Mouse (Mus musculus): ENCODE measurements around the gene Tbca. TPM values are rescaled to one million over a fixed set of nuclear protein-coding genes. Genes with fewer than 3 reads are reported as not detected.
A peak's percentile ranks its signal among the peaks of the same experiment; 100 is the strongest.

Tbca gene
- polyA plus RNA-seq, 1 experiment from 2014 or later = 324 TPM

DNA sequence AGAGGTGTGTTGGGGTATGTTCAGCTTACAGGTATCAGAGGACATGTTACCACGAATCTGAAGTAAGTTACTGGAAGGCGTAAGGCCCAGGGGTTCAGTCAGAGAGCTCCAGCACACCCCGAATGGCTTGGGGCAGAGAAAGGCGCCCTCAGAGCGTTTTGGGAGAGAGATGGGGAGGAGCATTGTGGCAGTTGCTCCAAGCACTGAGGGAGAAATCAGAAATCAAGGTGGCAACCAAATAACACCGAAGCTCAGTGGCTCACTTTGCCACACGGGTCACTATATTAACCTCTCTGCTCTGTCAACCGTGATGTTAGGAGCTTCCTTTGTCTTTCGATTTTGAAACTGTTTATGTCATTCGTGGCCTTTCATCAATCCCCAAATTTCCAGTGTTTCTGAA, 93.5 kb downstream of the Tbca start:
- no peak overlapping the region for H3K27ac ChIP-seq
- DNase-seq (ENCODE audit: low spot score) (no peak), ATAC-seq (replicated peaks; ENCODE audit: low FRiP score, low read depth) (no peak)
- H3K9me3 ChIP-seq (replicated peaks; ENCODE audit: low read length) = no peaks in the 10 kb centered on the region
- H3K36me3 ChIP-seq (ENCODE audit: insufficient read depth, low read length) = no peaks in the 10 kb centered on the region
- H3K4me2 ChIP-seq (ENCODE audit: low read length) = no peak overlapping the region
- peak overlapping the region; percentile 34; the same call in 1 of the 2 replicates for H3K4me3 ChIP-seq (replicated peaks; ENCODE audit: low read depth, low read length)
- 0 out of 2 replicates have a peak, but pooled peaks cover 16% of the 10 kb centered on the region for H3K4me1 ChIP-seq (replicated peaks; ENCODE audit: insufficient read depth, low read length)
- H3K27me3 ChIP-seq (ENCODE audit: insufficient read depth, low read length) = peaks cover 77% of the 10 kb centered on the region
- no peak overlapping the region for H3K9ac ChIP-seq (ENCODE audit: low read depth, low read length)
- TF ChIP-seq CTCF (IDR thresholded peaks at IDR 0.05; ENCODE audit: low read depth) = no peak
- WGBS = 2% methylated on average over 10 of the region's 10 CpGs

GRCm38 (mm10) chr13:94882711-94883145, 94.0 kb downstream of the Tbca start:
- no peak for TF ChIP-seq CTCF (IDR thresholded peaks at IDR 0.05; ENCODE audit: low read depth)
- H3K36me3 ChIP-seq (ENCODE audit: insufficient read depth, low read length) = no peaks in the 10 kb centered on the region
- under 1% methylated on average over 37 of the region's 37 CpGs for WGBS
- ATAC-seq (replicated peaks; ENCODE audit: low FRiP score, low read depth) = no peak
- peaks cover 72% of the 10 kb centered on the region for H3K27me3 ChIP-seq (ENCODE audit: insufficient read depth, low read length)
- peak overlapping the region; percentile 62 for H3K4me2 ChIP-seq (ENCODE audit: low read length)
- H3K27ac ChIP-seq = no peak overlapping the region
- H3K9me3 ChIP-seq (replicated peaks; ENCODE audit: low read length) = no peaks in the 10 kb centered on the region
- H3K4me3 ChIP-seq (replicated peaks; ENCODE audit: low read depth, low read length) = peak overlapping the region; percentile 34
- 0 out of 2 replicates have a peak, but pooled peaks cover 16% of the 10 kb centered on the region for H3K4me1 ChIP-seq (replicated peaks; ENCODE audit: insufficient read depth, low read length)
- no peak overlapping the region for H3K9ac ChIP-seq (ENCODE audit: low read depth, low read length)
- no peak for DNase-seq (ENCODE audit: low spot score)

DNA sequence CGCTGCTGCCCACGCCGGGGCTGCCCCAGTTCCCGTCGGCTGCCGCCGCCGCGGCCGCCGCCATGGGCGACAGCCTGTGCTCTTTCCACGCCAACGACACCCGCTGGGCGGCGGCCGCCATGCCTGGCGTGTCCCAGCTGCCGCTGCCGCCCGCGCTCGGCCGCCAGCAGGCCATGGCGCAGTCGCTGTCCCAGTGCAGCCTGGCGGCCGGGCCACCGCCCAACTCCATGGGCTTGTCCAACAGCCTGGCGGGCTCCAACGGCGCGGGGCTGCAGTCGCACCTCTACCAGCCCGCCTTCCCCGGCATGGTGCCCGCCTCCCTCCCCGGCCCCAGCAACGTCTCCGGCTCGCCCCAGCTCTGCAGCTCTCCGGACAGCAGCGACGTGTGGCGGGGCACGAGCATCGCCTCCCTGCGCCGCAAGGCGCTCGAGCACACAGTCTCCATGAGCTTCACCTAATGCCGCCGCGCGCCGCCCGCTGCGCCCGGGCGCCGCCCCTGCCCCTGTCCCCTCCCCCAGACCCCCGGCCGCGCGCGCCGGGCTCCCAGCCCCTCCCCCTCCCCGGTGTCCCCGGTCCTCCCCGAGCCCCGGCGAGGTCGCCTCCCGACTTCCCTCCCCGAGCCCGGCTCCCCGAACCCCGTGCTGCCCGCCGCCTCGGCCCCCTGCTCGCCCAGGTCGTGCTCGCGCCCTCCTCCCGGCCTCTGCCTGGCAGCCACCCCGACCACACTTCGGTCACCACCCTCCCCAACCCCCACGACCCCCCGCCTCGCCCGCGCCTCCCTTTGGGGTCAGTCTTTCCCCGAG, 94.7 kb downstream of the Tbca start:
- Histone ChIP-seq H3K27me3 (ENCODE audit: insufficient read depth, low read length) (peaks cover 74% of the 10 kb centered on the region), H3K27ac (no peak overlapping the region), H3K9ac (ENCODE audit: low read depth, low read length) (no peak overlapping the region), H3K4me2 (ENCODE audit: low read length) (peak overlapping the region; percentile 62), H3K9me3 (replicated peaks; ENCODE audit: low read length) (no peaks in the 10 kb centered on the region), H3K4me1 (replicated peaks; ENCODE audit: insufficient read depth, low read length) (0 out of 2 replicates have a peak, but pooled peaks cover 16% of the 10 kb centered on the region), H3K36me3 (ENCODE audit: insufficient read depth, low read length) (no peaks in the 10 kb centered on the region), H3K4me3 (replicated peaks; ENCODE audit: low read depth, low read length) (peak overlapping the region; percentile 34)
- no peak for DNase-seq (ENCODE audit: low spot score)
- ATAC-seq (replicated peaks; ENCODE audit: low FRiP score, low read depth) = peak; percentile 46; the same call in 1 of the 2 replicates
- no peak for TF ChIP-seq CTCF (IDR thresholded peaks at IDR 0.05; ENCODE audit: low read depth)
- WGBS = 1% methylated on average over 84 of the region's 95 CpGs

DNA sequence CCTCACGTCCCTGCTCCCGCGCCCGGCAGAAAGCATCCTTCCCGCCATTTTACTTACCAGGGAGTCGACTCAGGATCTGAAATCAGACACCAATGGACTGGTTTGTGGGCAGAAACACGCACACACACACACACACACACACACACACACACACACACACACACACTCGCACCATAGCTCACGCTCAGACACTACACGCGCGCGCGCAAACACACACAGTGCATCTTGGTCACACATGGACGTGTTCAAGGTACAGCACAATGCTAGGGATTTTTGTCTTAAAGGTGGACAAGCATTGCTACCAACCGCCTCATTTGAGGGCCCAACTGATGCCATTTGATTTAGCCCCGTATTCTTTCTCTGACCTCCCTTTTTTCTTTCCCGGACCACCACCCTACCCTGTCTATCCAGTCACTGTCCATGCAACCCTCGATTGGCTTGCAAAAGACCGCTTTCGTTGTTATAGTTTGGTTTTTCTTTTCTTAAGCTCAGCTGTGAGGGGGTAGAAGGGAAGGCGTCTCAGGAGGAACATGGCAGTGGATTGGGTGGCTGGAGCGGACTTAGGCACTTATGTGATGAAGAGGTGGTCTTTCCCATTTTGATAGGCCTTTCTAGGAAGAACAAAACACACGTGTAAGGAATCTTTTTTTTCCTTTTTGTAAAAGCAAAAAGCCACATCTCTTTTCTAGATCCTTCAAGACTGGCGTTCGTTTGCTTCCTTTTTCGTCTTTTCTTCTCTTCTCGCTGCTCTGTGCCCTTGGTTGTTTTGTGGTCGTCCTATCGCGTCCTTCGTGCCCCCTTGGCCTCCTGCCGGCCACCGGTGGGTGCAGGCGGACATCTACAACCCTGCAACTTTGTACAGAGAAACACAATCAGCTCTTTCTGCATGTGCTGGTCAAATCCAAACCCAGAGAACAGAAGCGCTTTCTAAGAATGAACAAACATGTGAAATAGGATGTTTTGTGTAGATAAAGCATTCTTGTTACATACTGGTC, 95.6 kb downstream of the Tbca start:
- Histone ChIP-seq H3K36me3 (ENCODE audit: insufficient read depth, low read length) (no peaks in the 10 kb centered on the region), H3K27ac (no peak overlapping the region), H3K27me3 (ENCODE audit: insufficient read depth, low read length) (peaks cover 79% of the 10 kb centered on the region), H3K9me3 (replicated peaks; ENCODE audit: low read length) (no peaks in the 10 kb centered on the region), H3K4me3 (replicated peaks; ENCODE audit: low read depth, low read length) (peak overlapping the region; percentile 34), H3K4me2 (ENCODE audit: low read length) (peak overlapping the region; percentile 62), H3K9ac (ENCODE audit: low read depth, low read length) (no peak overlapping the region), H3K4me1 (replicated peaks; ENCODE audit: insufficient read depth, low read length) (0 out of 2 replicates have a peak, but pooled peaks cover 16% of the 10 kb centered on the region)
- no peak for DNase-seq (ENCODE audit: low spot score)
- TF ChIP-seq CTCF (IDR thresholded peaks at IDR 0.05; ENCODE audit: low read depth) = no peak
- ATAC-seq (replicated peaks; ENCODE audit: low FRiP score, low read depth) = no peak
- WGBS = 2% methylated on average over 36 of the region's 36 CpGs

DNA sequence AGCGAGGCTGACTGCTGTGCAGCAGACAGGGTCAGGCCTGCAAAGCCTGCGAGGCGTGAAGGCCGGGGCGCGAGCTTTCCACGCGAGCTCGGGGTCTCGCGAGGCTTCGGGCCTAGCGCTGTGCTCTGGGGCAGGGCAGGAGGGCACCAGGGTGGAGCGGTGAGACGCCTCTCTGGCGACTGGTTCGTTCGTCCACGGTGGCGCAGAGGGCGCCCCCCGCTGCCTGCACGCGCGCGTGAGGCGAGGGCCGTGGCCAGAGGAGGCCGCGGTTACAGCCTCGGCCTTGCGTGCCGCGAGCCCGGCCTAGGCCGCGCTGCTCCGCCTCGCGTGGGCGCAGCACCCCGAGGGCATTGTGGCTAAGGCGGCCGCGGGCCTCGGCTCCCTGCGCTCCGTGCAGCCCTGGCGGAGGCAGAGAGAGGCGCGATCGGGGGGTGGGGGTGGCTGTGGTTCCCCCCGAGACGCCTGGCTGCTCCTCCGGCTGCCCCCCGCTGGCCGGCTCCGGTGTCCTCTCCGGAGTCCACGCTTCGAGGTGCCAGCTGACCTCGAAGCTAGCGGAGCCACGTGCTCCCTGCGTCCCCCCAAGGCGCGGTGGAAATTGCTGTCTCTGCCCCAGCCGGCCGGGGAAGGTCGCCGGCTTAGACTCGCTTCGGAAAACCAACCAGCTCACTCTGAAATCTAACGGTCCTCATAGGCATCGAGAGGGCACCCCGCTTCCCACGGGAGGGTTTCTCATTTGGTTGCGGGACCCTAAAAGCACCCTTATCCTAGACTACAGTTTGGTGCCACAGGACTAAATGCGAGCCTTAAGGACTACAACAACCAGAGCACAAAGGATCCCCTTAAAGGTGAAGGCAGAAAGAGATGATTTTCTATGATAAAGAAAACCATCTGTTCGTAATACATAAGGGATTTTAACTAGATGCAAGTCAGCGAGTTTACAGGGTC, 96.9 kb downstream of the Tbca start:
- no peak overlapping the region for H3K9ac ChIP-seq (ENCODE audit: low read depth, low read length)
- no peak for DNase-seq (ENCODE audit: low spot score)

More for the DNA sequence above, 96.9 kb downstream of the Tbca start:
- Histone ChIP-seq H3K27ac (no peak overlapping the region), H3K27me3 (ENCODE audit: insufficient read depth, low read length) (peaks cover 72% of the 10 kb centered on the region), H3K4me2 (ENCODE audit: low read length) (peak overlapping the region; percentile 35), H3K4me1 (replicated peaks; ENCODE audit: insufficient read depth, low read length) (0 out of 2 replicates have a peak, but pooled peaks cover 16% of the 10 kb centered on the region), H3K9me3 (replicated peaks; ENCODE audit: low read length) (no peaks in the 10 kb centered on the region), H3K4me3 (replicated peaks; ENCODE audit: low read depth, low read length) (0 out of 2 replicates have a peak overlapping the region, but pooled peaks have one; percentile 13), H3K36me3 (ENCODE audit: insufficient read depth, low read length) (no peaks in the 10 kb centered on the region)
- no peak for TF ChIP-seq CTCF (IDR thresholded peaks at IDR 0.05; ENCODE audit: low read depth)
- WGBS = 3% methylated on average over 66 of the region's 81 CpGs
- peak; percentile 57 for ATAC-seq (replicated peaks; ENCODE audit: low FRiP score, low read depth)

Other genes starting within 250 kb of the Tbca start
- gene Otp, start 86.7 kb downstream of the Tbca start, polyA plus RNA-seq (2015; fragmentation: Nextera tagmentation; extraction: Ambion mirVana) = not detected in 2 replicates
- 20.3 and 20.8 TPM in 2 replicates for gene Wdr41, start 187.4 kb downstream of the Tbca start, polyA plus RNA-seq (2015; fragmentation: Nextera tagmentation; extraction: Ambion mirVana)